Mouse (Mus musculus) left cerebral cortex, postnatal 10 days (tissue): ENCODE measurements at regions not wholly inside any gene's neighbourhood (a gene's known extent, or its start where the extent isn't known, plus 50 kb on each side); places are given as distances from the start of the nearest gene placed in this dataset.

Experiments
- DNase-seq, 2 experiments: peaks; one replicate each; pipeline ENCODE4 v3.0.0; 2021 to 2022; ENCODE audit warnings: low spot score in 2 of 2, mixed read lengths in 1 of 2; ENCODE audit errors: extremely low spot score in 1 of 2
- intact Hi-C: fragments of 180-260 bp; cut with DNase I; formaldehyde crosslinking; loops from one replicate; pipeline ENCODE4 v1.15.1; 2025

- intact Hi-C loops: no loop called here
- no peak for DNase-seq
These were observed 634.3 kb downstream of the Nup35 start for GRCm38 (mm10) chr2:81251321-81251720.

GRCm38 (mm10) chr2:81262056-81262765 lies 645.2 kb downstream of the Nup35 start:
- intact Hi-C loops: no loop called here
- no peak for DNase-seq

GRCm38 (mm10) chr2:81269245-81269880 lies 652.3 kb downstream of the Nup35 start:
- intact Hi-C loops: no loop called here
- peak in 1 of 2 experiments; percentile 7 for DNase-seq

- intact Hi-C loops: loop anchor here (5.0 kb wide), 1 partner anchor 36 kb away; no protein-coding TSS in a partner anchor
These were observed 653.9 kb downstream of the Nup35 start for GRCm38 (mm10) chr2:81270914-81271313.

GRCm38 (mm10) chr2:81272536-81272935 lies 655.5 kb downstream of the Nup35 start:
- no peak for DNase-seq
- intact Hi-C loops: loop anchor here (5.0 kb wide), 1 partner anchor 35 kb away; no protein-coding TSS in a partner anchor

More at GRCm38 (mm10) chr2:81270914-81271313, 653.9 kb downstream of the Nup35 start:
- no peak for DNase-seq

GRCm38 (mm10) chr2:81287414-81287813 lies 670.4 kb downstream of the Nup35 start:
- no peak for DNase-seq
- intact Hi-C loops: no loop called here

GRCm38 (mm10) chr2:81328648-81329047 lies 711.6 kb downstream of the Nup35 start:
- intact Hi-C loops: loop anchor here (10.0 kb wide), 1 partner anchor 564 kb away; no protein-coding TSS in a partner anchor
- no peak for DNase-seq

GRCm38 (mm10) chr2:81336982-81337381 lies 716.0 kb upstream of the Zfp804a start:
- intact Hi-C loops: no loop called here
- DNase-seq: no peak

- no peak for DNase-seq
- intact Hi-C loops: no loop called here
These were observed 712.6 kb upstream of the Zfp804a start for GRCm38 (mm10) chr2:81340417-81340816.
